Mouse (Mus musculus): Measurements from ENCODE around the gene Nrg4. TPM values are rescaled to one million over a fixed set of nuclear protein-coding genes. Genes with fewer than 3 reads are reported as not detected.

Gene Nrg4
- polyA plus RNA-seq, 1 experiment from 2014 or later = 1.3 TPM

- H3K4me2 ChIP-seq (ENCODE audit: low read length) = no peak overlapping the region
- no peaks in the 10 kb centered on the region for H3K36me3 ChIP-seq (ENCODE audit: control insufficient read depth, insufficient read depth, low read length)
- H3K9me3 ChIP-seq (replicated peaks; ENCODE audit: control insufficient read depth, low read length, poor library complexity, severe bottlenecking) = no peaks in the 10 kb centered on the region
- H3K4me1 ChIP-seq (ENCODE audit: control insufficient read depth, insufficient read depth, low read length) = peaks cover 8% of the 10 kb centered on the region; the same call in 1 of the 2 replicates
- no peak overlapping the region for H3K27ac ChIP-seq (ENCODE audit: low read length)
- 71% methylated on average over 3 of the region's 3 CpGs for WGBS
- ATAC-seq = no peak
- no peak overlapping the region for H3K4me3 ChIP-seq (ENCODE audit: low read depth, low read length)
- no peaks in the 10 kb centered on the region for H3K27me3 ChIP-seq (ENCODE audit: control insufficient read depth, insufficient read depth, low read depth, low read length)
- H3K9ac ChIP-seq (ENCODE audit: low read depth, low read length) = no peak overlapping the region
Measured at GRCm38 (mm10) chr9:55354686-55355085, 28.0 kb upstream of the Nrg4 start.

GRCm38 (mm10) chr9:55348664-55349063 is 22.0 kb upstream of the Nrg4 start:
- Histone ChIP-seq H3K4me1 (ENCODE audit: control insufficient read depth, insufficient read depth, low read length) (no peaks in the 10 kb centered on the region), H3K27ac (ENCODE audit: low read length) (no peak overlapping the region), H3K4me3 (ENCODE audit: low read depth, low read length) (no peak overlapping the region), H3K4me2 (ENCODE audit: low read length) (no peak overlapping the region), H3K9ac (ENCODE audit: low read depth, low read length) (no peak overlapping the region), H3K27me3 (ENCODE audit: control insufficient read depth, insufficient read depth, low read depth, low read length) (no peaks in the 10 kb centered on the region), H3K36me3 (ENCODE audit: control insufficient read depth, insufficient read depth, low read length) (no peaks in the 10 kb centered on the region), H3K9me3 (replicated peaks; ENCODE audit: control insufficient read depth, low read length, poor library complexity, severe bottlenecking) (no peaks in the 10 kb centered on the region)
- ATAC-seq = no peak
- WGBS = 86% methylated on average over 3 of the region's 3 CpGs

- H3K9ac ChIP-seq (ENCODE audit: low read depth, low read length) = no peak overlapping the region
- 95% methylated on average over 7 of the region's 7 CpGs for WGBS
- no peak for ATAC-seq
- no peak overlapping the region for H3K4me3 ChIP-seq (ENCODE audit: low read depth, low read length)
- no peaks in the 10 kb centered on the region for H3K9me3 ChIP-seq (replicated peaks; ENCODE audit: control insufficient read depth, low read length, poor library complexity, severe bottlenecking)
- no peaks in the 10 kb centered on the region for H3K27me3 ChIP-seq (ENCODE audit: control insufficient read depth, insufficient read depth, low read depth, low read length)
- no peaks in the 10 kb centered on the region for H3K36me3 ChIP-seq (ENCODE audit: control insufficient read depth, insufficient read depth, low read length)
- no peak overlapping the region for H3K4me2 ChIP-seq (ENCODE audit: low read length)
- H3K4me1 ChIP-seq (ENCODE audit: control insufficient read depth, insufficient read depth, low read length) = no peaks in the 10 kb centered on the region
- no peak overlapping the region for H3K27ac ChIP-seq (ENCODE audit: low read length)
Measured at GRCm38 (mm10) chr9:55345332-55345731, 18.7 kb upstream of the Nrg4 start.

- no peak overlapping the region for H3K27ac ChIP-seq (ENCODE audit: low read length)
- no peaks in the 10 kb centered on the region for H3K27me3 ChIP-seq (ENCODE audit: control insufficient read depth, insufficient read depth, low read depth, low read length)
- H3K9ac ChIP-seq (ENCODE audit: low read depth, low read length) = no peak overlapping the region
- no peak overlapping the region for H3K4me2 ChIP-seq (ENCODE audit: low read length)
- no peak overlapping the region for H3K4me3 ChIP-seq (ENCODE audit: low read depth, low read length)
- H3K4me1 ChIP-seq (ENCODE audit: control insufficient read depth, insufficient read depth, low read length) = no peaks in the 10 kb centered on the region
- ATAC-seq = no peak
- H3K9me3 ChIP-seq (replicated peaks; ENCODE audit: control insufficient read depth, low read length, poor library complexity, severe bottlenecking) = no peaks in the 10 kb centered on the region
- WGBS = 87% methylated on average over 7 of the region's 7 CpGs
- H3K36me3 ChIP-seq (ENCODE audit: control insufficient read depth, insufficient read depth, low read length) = no peaks in the 10 kb centered on the region
Measured at GRCm38 (mm10) chr9:55344165-55344564, 17.5 kb upstream of the Nrg4 start.

- Histone ChIP-seq H3K9me3 (replicated peaks; ENCODE audit: control insufficient read depth, low read length, poor library complexity, severe bottlenecking) (no peaks in the 10 kb centered on the region), H3K4me1 (ENCODE audit: control insufficient read depth, insufficient read depth, low read length) (peaks cover 18% of the 10 kb centered on the region), H3K27ac (ENCODE audit: low read length) (peak overlapping the region; percentile 32; the same call in 1 of the 2 replicates), H3K4me2 (ENCODE audit: low read length) (peak overlapping the region; percentile 33), H3K4me3 (ENCODE audit: low read depth, low read length) (no peak overlapping the region), H3K9ac (ENCODE audit: low read depth, low read length) (0 out of 2 replicates have a peak overlapping the region, but pooled peaks have one; percentile 40), H3K36me3 (ENCODE audit: control insufficient read depth, insufficient read depth, low read length) (no peaks in the 10 kb centered on the region), H3K27me3 (ENCODE audit: control insufficient read depth, insufficient read depth, low read depth, low read length) (no peaks in the 10 kb centered on the region)
- 29% methylated on average over 7 of the region's 7 CpGs for WGBS
- peak; percentile 64; the same call in 1 of the 2 replicates for ATAC-seq
Measured at GRCm38 (mm10) chr9:55332949-55333348, 6.3 kb upstream of the Nrg4 start.

GRCm38 (mm10) chr9:55332476-55332875 is 5.8 kb upstream of the Nrg4 start:
- no peaks in the 10 kb centered on the region for H3K27me3 ChIP-seq (ENCODE audit: control insufficient read depth, insufficient read depth, low read depth, low read length)
- ATAC-seq = no peak
- peak overlapping the region; percentile 32; the same call in 1 of the 2 replicates for H3K27ac ChIP-seq (ENCODE audit: low read length)
- H3K9me3 ChIP-seq (replicated peaks; ENCODE audit: control insufficient read depth, low read length, poor library complexity, severe bottlenecking) = no peaks in the 10 kb centered on the region
- peaks cover 22% of the 10 kb centered on the region for H3K4me1 ChIP-seq (ENCODE audit: control insufficient read depth, insufficient read depth, low read length)
- no peaks in the 10 kb centered on the region for H3K36me3 ChIP-seq (ENCODE audit: control insufficient read depth, insufficient read depth, low read length)
- H3K9ac ChIP-seq (ENCODE audit: low read depth, low read length) = 0 out of 2 replicates have a peak overlapping the region, but pooled peaks have one; percentile 40
- H3K4me3 ChIP-seq (ENCODE audit: low read depth, low read length) = no peak overlapping the region
- peak overlapping the region; percentile 33 for H3K4me2 ChIP-seq (ENCODE audit: low read length)
- WGBS = 54% methylated on average over 5 of the region's 5 CpGs

- H3K36me3 ChIP-seq (ENCODE audit: control insufficient read depth, insufficient read depth, low read length) = no peaks in the 10 kb centered on the region
- H3K4me3 ChIP-seq (ENCODE audit: low read depth, low read length) = no peak overlapping the region
- peaks cover 29% of the 10 kb centered on the region for H3K4me1 ChIP-seq (ENCODE audit: control insufficient read depth, insufficient read depth, low read length)
- no peak for ATAC-seq
- H3K9me3 ChIP-seq (replicated peaks; ENCODE audit: control insufficient read depth, low read length, poor library complexity, severe bottlenecking) = no peaks in the 10 kb centered on the region
- H3K9ac ChIP-seq (ENCODE audit: low read depth, low read length) = no peak overlapping the region
- no peak overlapping the region for H3K27ac ChIP-seq (ENCODE audit: low read length)
- WGBS = 80% methylated on average over 6 of the region's 6 CpGs
- no peak overlapping the region for H3K4me2 ChIP-seq (ENCODE audit: low read length)
- H3K27me3 ChIP-seq (ENCODE audit: control insufficient read depth, insufficient read depth, low read depth, low read length) = no peaks in the 10 kb centered on the region; the same call in none of the 2 replicates
Measured at GRCm38 (mm10) chr9:55329401-55329800, 2.8 kb upstream of the Nrg4 start.

- 27% methylated on average over 14 of the region's 14 CpGs for WGBS
- Histone ChIP-seq H3K36me3 (ENCODE audit: control insufficient read depth, insufficient read depth, low read length) (no peaks in the 10 kb centered on the region), H3K27me3 (ENCODE audit: control insufficient read depth, insufficient read depth, low read depth, low read length) (no peaks in the 10 kb centered on the region; the same call in none of the 2 replicates), H3K27ac (ENCODE audit: low read length) (no peak overlapping the region), H3K4me3 (ENCODE audit: low read depth, low read length) (peak overlapping the region; percentile 79), H3K9ac (ENCODE audit: low read depth, low read length) (peak overlapping the region; percentile 34; the same call in 1 of the 2 replicates), H3K9me3 (replicated peaks; ENCODE audit: control insufficient read depth, low read length, poor library complexity, severe bottlenecking) (no peaks in the 10 kb centered on the region), H3K4me2 (ENCODE audit: low read length) (peak overlapping the region; percentile 77), H3K4me1 (ENCODE audit: control insufficient read depth, insufficient read depth, low read length) (peaks cover 29% of the 10 kb centered on the region)
- no peak for ATAC-seq
Measured at GRCm38 (mm10) chr9:55328151-55328918, 1.7 kb upstream of the Nrg4 start.

GRCm38 (mm10) chr9:55327234-55327615 is 581 bp upstream of the Nrg4 start:
- Histone ChIP-seq H3K27me3 (ENCODE audit: control insufficient read depth, insufficient read depth, low read depth, low read length) (no peaks in the 10 kb centered on the region; the same call in none of the 2 replicates), H3K9me3 (replicated peaks; ENCODE audit: control insufficient read depth, low read length, poor library complexity, severe bottlenecking) (no peaks in the 10 kb centered on the region), H3K4me2 (ENCODE audit: low read length) (peak overlapping the region; percentile 77), H3K9ac (ENCODE audit: low read depth, low read length) (peak overlapping the region; percentile 92), H3K27ac (ENCODE audit: low read length) (peak overlapping the region; percentile 77), H3K36me3 (ENCODE audit: control insufficient read depth, insufficient read depth, low read length) (no peaks in the 10 kb centered on the region), H3K4me3 (ENCODE audit: low read depth, low read length) (peak overlapping the region; percentile 79), H3K4me1 (ENCODE audit: control insufficient read depth, insufficient read depth, low read length) (peaks cover 20% of the 10 kb centered on the region)
- under 1% methylated on average over 13 of the region's 13 CpGs for WGBS
- ATAC-seq = peak; percentile 59

Data from midbrain, embryonic 16.5 days (tissue).